Comparison of ENCODE assay signal across 24 mouse cellular contexts in the genomic region with DNA sequence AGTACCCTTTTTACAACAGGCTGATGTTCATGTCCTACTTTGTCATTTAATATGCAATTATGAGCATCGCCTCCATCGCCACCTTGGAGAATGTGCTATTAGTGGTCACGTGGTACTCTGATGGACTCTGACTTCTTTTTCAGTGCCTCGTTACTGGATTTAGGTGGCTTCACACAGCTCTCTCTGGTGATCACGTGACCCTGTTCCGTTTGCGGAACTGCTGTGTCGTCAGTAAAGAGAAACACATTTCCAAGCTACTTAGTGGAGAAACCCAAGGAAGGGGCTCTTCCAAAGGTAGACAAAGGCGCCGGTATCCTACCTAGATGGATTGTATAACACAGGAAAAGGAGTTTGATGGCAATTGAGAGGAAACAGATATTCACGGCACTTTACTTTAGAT.
"Had no signal": no experiment of that assay in that cellular context is flagged by ENCODE, and none has a peak within 500 bp of the region (broad histone marks: within the 10 kb centered on the region; RNA-seq: fewer than 3 reads in every experiment).

No protein-coding gene starts in this region.

- ATAC-seq: hindbrain, postnatal 0 days; intestine, embryonic 16.5 days; liver, embryonic 12.5 days had no signal

- H3K36me3 ChIP-seq: heart, embryonic 15.5 days; liver, embryonic 12.5 days had no signal

- H3K9ac ChIP-seq: heart, embryonic 13.5 days; heart, embryonic 15.5 days; hindbrain, embryonic 13.5 days; hindbrain, embryonic 15.5 days; kidney, embryonic 15.5 days; limb, embryonic 13.5 days; limb, embryonic 15.5 days; liver, embryonic 12.5 days; liver, embryonic 14.5 days had no signal

- H3K27me3 ChIP-seq: heart, embryonic 13.5 days; heart, embryonic 15.5 days; hindbrain, embryonic 13.5 days; hindbrain, embryonic 15.5 days; kidney, embryonic 15.5 days; limb, embryonic 13.5 days; limb, embryonic 15.5 days; liver, embryonic 12.5 days had no signal

- DNase-seq: gastrocnemius, postnatal 14 days; gastrocnemius, postnatal 36 days; heart, postnatal 14 days; heart, postnatal 36 days; kidney, adult 11 months; kidney, adult 8-10 months; kidney, postnatal 14 days; kidney, postnatal 36 days; layer of hippocampus, adult 9-11 months; layer of hippocampus, postnatal 36 days; left cerebral cortex, postnatal 4 days had no signal

- H3K27ac ChIP-seq: heart, embryonic 10.5 days; heart, embryonic 13.5 days; heart, embryonic 15.5 days; hindbrain, embryonic 13.5 days; hindbrain, embryonic 15.5 days; hindbrain, postnatal 0 days; kidney, embryonic 15.5 days; kidney, postnatal 0 days; limb, embryonic 13.5 days; limb, embryonic 15.5 days; liver, embryonic 12.5 days; liver, embryonic 14.5 days had no signal

- H3K4me3 ChIP-seq: heart, embryonic 10.5 days; heart, embryonic 13.5 days; heart, embryonic 15.5 days; hindbrain, embryonic 13.5 days; hindbrain, embryonic 15.5 days; kidney, embryonic 15.5 days; limb, embryonic 13.5 days; limb, embryonic 15.5 days; liver, embryonic 12.5 days had no signal

- H3K4me1 ChIP-seq: heart, embryonic 15.5 days; hindbrain, embryonic 15.5 days; kidney, embryonic 15.5 days; limb, embryonic 15.5 days; liver, embryonic 12.5 days had no signal

- H3K4me2 ChIP-seq: heart, embryonic 13.5 days; heart, embryonic 15.5 days; hindbrain, embryonic 13.5 days; hindbrain, embryonic 15.5 days; kidney, embryonic 15.5 days; limb, embryonic 13.5 days; limb, embryonic 15.5 days; liver, embryonic 12.5 days had no signal

- H3K9me3 ChIP-seq: heart, embryonic 10.5 days; heart, embryonic 13.5 days; heart, embryonic 15.5 days; hindbrain, embryonic 13.5 days; hindbrain, embryonic 15.5 days; kidney, embryonic 15.5 days; limb, embryonic 13.5 days; limb, embryonic 15.5 days; liver, embryonic 12.5 days had no signal
